Mouse (Mus musculus): ENCODE results near the gene Smad9. TPM values are rescaled to one million over a fixed set of nuclear protein-coding genes. Genes with fewer than 3 reads are reported as not detected.
A peak's percentile ranks its signal among the peaks of the same experiment; 100 is the strongest.

The Smad9 gene
- under 1 TPM; 0.20 to 0.26 TPM for total RNA-seq (2021)
- long read RNA-seq, experiment 1, result 0 reads
- long read RNA-seq, experiment 2, result 0 reads

DNA sequence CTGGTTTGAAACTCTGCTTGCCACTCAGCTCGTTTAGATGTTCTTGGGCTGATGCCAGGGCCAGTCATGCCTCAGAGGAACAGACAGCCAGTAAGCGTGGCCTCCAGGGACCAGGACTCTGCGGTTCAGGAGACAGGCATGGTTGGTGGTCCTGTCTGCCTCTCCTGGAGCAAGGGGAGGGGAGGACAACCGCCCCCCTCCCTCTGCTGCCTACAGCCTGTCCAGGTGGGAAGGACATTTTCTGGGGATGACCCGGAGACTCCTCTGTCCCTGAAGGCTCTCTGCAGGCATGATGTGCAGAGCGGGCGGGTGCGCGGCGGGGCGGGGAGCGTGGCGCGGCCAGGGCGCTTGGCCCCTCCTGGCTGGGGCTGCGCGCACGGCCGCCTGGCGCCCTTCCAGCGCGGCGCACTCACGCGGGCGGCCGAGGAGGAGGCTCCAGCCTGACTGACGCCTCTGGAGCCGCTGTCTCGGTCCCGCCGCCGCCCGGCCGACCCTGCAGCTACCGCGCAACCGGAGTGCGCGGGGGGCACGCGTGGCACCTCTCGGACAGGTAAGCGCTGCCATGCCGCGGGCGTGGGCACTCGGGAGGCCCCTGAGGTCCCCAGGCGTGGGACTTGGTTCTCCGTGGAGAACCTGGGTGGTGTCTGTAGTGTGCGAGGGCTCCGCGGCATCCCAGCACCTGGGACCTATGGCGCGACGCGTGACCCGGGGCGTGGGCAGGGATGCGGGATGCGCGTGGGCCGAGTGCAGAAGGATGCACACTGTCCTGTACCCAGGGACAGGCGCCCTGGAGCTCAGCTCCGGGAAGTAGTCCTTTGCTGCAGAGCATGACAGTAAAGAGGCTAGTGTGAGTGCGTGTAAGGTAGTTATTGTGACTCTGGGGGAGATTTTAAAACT is at the start of gene Smad9:
Gene Smad9, plus strand, starts transcription at position 438 of the 897 bp plus-strand sequence.
- DNase-seq, result peak; percentile 76
- TF ChIP-seq CTCF (IDR thresholded peaks at IDR 0.05), result no peak
- H3K27ac ChIP-seq, result peak within 1 kb of the TSS; percentile 50; the same call in 1 of the 2 replicates
- peak within 1 kb of the TSS; percentile 78 for H3K4me3 ChIP-seq
- intact Hi-C loops (cut with DNase I), result no loop called here

DNA sequence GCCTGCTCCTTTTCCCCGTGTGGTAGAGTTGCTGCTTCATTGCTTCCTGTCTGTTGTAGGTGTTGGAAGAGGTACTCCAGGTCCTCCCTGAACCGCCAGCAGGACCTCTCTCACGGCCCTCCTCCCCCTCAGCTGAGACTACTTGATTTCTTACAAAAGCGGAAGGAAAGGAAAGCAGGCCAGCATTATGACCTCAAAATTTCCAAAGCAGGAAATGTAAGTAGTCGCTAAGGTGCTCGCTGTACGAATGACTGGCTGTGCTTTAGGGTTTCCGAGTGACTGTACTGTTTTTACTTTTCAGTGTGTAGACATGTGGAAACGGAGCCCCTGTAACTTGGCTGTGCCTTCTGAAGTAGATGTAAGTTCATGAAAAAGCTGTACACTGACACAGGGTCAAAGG is 46.4 kb upstream of the Smad9 start:
- intact Hi-C loops (cut with DNase I), result no loop called here
- Histone ChIP-seq H3K4me3 (no peak overlapping the region), H3K27ac (no peak overlapping the region)
- no peak for DNase-seq
- no peak for TF ChIP-seq CTCF (IDR thresholded peaks at IDR 0.05)

DNA sequence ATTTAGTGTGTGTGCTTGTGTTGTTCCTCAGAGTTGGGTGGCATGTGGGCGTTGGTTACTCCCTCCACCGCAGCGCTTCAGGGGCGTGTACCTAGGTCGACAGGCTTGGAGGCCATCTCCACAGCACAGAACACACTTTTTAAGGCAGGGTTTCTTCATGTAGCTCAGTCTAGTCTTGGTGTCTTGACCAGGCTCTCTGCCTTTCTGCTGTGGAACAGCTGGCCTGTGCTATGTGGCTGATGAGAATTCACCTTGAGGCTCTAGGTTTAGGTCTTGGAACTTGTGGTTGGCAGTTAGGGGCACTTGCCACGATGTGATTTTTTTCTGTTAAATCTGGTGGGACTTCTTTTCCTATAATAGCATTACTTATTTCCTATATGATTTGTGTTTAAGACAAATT is 41.1 kb upstream of the Smad9 start, which contains the start of gene Gm21958:
Gene Gm21958, minus strand, starts transcription at position 101 of the 400 bp plus-strand sequence.
- TF ChIP-seq CTCF (IDR thresholded peaks at IDR 0.05), result no peak
- DNase-seq, result no peak
- intact Hi-C loops (cut with DNase I), result no loop called here
- Histone ChIP-seq H3K4me3 (no peak within 1 kb of the TSS), H3K27ac (no peak within 1 kb of the TSS)

DNA sequence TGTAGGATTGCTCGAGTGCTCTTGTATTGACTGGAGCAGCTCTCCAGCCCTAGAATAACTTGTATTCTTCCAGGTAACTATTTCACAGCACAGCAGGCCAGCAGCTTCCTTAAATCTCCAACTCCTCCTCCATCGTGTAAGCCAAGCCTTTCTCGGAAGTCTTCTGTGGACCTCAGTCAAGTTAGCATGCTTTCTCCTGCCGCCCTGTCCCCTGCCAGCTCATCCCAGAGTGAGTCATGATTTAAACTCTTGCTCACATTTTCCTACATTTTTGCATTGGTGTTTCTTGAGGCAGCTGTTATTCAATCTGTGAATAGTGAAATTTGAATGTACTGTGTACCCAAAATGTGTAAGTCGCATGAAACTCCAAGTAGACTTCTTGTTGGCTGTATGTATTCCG is 39.9 kb upstream of the Smad9 start:
- H3K27ac ChIP-seq, result no peak overlapping the region
- DNase-seq, result no peak

DNA sequence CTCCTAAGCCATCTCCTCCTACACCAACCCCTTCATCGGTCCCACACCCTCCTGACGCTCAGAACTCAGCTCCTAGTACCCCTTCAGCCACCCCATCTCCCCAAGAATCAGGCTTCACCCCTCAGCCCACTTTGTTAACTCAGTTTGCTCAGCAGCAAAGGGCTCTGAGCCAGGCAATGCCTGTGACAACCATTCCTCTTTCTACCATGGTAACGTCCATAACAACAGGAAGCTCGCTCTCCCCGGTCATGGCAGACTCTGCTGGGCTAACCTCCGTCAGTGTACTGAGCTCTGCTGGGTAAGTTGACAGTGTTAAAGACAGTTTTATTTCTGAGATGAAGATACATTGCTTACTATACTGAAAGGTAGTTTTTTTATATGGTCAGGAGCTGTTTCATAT is 38.0 kb upstream of the Smad9 start:
- no peak for DNase-seq
- TF ChIP-seq CTCF (IDR thresholded peaks at IDR 0.05), result no peak
- intact Hi-C loops (cut with DNase I), result no loop called here
- H3K27ac ChIP-seq, result no peak overlapping the region
- H3K4me3 ChIP-seq, result no peak overlapping the region

More for the DNA sequence above, 39.9 kb upstream of the Smad9 start:
- intact Hi-C loops (cut with DNase I), result no loop called here
- no peak for TF ChIP-seq CTCF (IDR thresholded peaks at IDR 0.05)
- no peak overlapping the region for H3K4me3 ChIP-seq

DNA sequence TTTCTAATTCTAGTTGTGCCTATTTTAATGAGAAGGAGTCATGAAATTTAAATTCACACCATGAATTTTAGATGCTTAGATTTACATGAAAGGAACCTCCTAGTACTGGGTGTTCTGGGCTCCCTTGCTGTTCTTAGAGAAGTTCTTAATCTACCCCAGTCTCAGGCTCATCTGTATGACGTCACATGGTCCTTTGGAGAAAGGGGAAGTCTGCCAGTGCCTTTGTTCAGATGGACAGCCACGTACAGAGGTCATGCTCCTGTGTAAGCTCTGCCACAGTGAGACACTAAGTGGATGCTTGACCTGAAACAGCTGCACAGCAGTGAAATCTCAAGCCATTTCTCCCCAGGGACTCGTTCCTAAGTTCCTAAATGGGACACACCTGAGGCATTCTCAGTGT is 36.4 kb upstream of the Smad9 start:
- no peak overlapping the region for H3K4me3 ChIP-seq
- intact Hi-C loops (cut with DNase I), result no loop called here
- no peak for TF ChIP-seq CTCF (IDR thresholded peaks at IDR 0.05)
- H3K27ac ChIP-seq, result no peak overlapping the region
- no peak for DNase-seq

DNA sequence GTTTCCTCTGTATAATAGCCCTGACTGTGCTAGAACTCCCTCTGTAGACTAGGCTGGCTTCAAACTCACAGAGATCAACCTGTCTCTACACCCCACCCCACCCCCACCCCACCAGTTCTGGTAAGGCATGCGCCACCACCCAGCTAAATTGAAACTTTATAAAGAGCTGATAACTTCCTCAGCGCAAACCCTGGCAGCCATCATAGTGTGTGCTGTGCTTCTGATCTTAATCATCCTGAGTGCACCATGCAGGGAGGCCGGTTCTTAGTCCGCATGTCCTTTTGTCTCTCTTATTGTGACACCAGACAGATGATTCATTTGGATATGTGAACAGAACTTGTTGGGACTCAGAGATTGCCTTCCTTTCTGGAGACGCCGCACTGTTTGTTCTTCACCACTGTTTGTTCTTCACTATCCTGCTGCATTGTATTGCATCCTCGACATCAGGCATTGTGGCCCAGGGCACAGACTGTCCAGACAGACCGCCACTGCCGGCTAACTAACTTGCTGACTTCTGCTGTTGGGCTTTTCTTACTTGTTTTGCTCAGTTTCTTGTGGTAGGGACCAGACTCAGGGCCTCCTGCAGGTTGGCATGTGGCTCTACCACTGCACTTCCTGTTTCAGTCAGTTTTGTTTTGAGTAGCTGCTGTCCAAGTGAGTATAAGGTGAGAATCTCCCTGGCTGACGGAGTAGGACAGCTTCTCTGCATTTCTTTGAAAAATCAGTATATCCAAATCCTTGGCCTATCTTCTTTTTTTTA is 31.5 kb upstream of the Smad9 start:
- Histone ChIP-seq H3K4me3 (no peak overlapping the region), H3K27ac (no peak overlapping the region)
- no peak for DNase-seq
- intact Hi-C loops (cut with DNase I), result no loop called here
- TF ChIP-seq CTCF (IDR thresholded peaks at IDR 0.05), result no peak

DNA sequence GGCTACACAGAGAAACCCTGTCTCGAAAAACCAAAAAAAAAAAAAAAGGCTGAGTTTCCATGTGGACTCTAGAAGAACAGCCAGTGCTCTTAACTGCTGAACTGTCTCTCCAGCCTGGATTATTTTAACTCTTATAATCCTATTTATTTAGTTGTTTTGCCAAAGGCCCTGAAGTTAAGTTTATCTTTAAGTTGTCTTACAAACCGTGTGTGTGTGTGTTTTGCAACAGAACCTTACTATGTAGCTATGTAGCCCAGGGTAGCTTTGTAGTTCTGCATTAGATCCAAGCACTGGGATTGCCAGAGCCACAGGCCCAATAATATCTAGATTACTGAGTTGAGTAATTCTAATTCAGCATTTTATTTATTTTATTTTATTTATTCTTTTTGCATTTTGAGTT is 30.0 kb upstream of the Smad9 start:
- H3K4me3 ChIP-seq, result no peak overlapping the region
- intact Hi-C loops (cut with DNase I), result no loop called here
- no peak for TF ChIP-seq CTCF (IDR thresholded peaks at IDR 0.05)
- DNase-seq, result no peak
- no peak overlapping the region for H3K27ac ChIP-seq

DNA sequence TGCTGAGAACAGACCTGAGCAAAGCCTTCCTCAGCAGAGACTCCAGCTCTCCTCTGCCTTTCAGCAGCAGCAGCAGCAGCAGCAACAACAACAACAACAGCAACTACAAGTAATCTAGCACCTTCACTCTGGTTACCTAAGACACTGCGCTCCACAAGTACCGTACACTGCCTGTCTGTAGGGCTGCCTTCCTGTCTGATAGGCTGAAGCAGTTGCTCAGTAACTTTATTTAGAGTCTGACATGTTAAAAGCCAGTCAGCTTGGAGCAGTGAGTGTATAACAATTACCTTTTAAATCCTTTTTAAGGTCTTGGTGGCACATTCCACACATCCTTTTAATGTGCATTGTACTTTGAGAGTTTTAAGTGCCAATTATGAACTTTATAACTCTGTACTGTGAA is 27.8 kb upstream of the Smad9 start:
- TF ChIP-seq CTCF (IDR thresholded peaks at IDR 0.05), result no peak
- DNase-seq, result no peak
- Histone ChIP-seq H3K4me3 (no peak overlapping the region), H3K27ac (no peak overlapping the region)
- intact Hi-C loops (cut with DNase I), result no loop called here

DNA sequence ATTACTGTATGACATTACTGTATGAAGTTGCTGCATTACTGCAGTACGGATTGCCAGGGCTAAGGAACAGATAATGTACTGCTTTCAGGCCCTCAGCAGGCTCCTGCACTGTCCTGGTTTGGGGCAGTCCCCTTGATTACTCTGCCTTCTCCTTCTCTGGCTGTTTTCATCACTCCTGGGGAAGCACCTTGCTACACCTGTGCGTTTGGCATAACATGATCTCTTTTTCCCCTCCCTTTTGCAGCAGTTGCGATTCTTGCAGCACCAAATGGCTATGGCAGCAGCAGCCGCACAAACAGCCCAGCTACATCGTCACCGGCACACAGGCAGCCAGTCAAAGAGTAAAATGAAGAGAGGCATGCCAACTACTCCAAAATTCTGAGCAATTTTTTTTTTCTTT is 27.3 kb upstream of the Smad9 start:
- intact Hi-C loops (cut with DNase I), result no loop called here
- no peak for DNase-seq
- H3K4me3 ChIP-seq, result no peak overlapping the region
- H3K27ac ChIP-seq, result no peak overlapping the region
- TF ChIP-seq CTCF (IDR thresholded peaks at IDR 0.05), result no peak

DNA sequence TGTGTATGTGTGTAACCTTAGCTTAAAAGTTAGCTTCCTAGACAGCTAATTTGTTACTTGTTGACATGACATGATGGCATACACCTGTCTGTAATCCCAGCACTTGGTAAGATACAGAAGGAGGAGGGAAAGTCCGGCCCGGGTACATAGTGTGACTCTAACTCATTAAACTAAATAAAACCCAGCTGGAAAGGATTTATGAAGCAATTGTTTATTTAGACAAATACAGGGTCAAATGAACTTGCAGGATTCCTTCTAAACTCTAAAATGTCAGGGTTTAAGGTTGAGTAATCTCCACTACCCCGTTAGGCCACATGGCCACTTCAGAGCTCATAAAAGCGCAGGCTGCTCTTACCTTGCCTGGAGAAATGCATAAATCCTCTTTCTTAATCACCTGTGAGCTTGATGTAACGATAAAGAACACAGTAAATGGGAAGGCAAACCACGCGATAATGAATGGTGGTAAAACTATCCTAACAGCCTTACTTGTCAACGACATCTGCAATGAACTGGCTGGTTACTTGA is 23.7 kb upstream of the Smad9 start:
- H3K27ac ChIP-seq, result no peak overlapping the region
- TF ChIP-seq CTCF (IDR thresholded peaks at IDR 0.05), result no peak
- no peak overlapping the region for H3K4me3 ChIP-seq
- intact Hi-C loops (cut with DNase I), result loop anchor here (5.0 kb wide), 1 partner anchor 34 kb away; no protein-coding TSS in a partner anchor
- DNase-seq, result no peak

DNA sequence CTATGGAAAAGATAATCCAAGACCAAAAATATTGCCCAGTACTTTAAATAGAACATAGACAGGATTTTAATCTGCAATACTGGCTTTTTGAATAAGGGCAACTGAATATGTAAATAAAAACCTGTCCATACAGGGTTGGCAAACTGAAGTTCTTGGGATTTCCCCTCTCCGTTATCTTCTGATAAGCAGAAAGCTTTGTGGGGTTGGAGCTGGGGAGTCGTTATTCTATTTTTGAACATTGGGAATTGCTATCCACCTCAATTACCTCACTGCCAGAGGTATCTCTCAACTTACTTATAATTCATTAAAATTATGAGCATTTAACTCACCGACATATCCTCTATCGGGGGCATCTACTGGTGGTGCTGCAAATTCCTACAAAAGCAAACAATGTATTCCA is 23.0 kb upstream of the Smad9 start:
- intact Hi-C loops (cut with DNase I), result loop anchor here (5.0 kb wide), 1 partner anchor 35 kb away; no protein-coding TSS in a partner anchor
- no peak for DNase-seq
- Histone ChIP-seq H3K4me3 (no peak overlapping the region), H3K27ac (no peak overlapping the region)
- no peak for TF ChIP-seq CTCF (IDR thresholded peaks at IDR 0.05)
